Mouse (Mus musculus): ENCODE measurements around the gene Socs3.

GRCm38 (mm10) chr11:117949392-117950091 lies 20.3 kb downstream of the Socs3 start:
- TF ChIP-seq CTCF (IDR thresholded peaks at IDR 0.05; ENCODE audit: insufficient read depth, low read depth, low read length), result peak; percentile 26; the same call in 1 of the 2 replicates
- TF ChIP-seq POLR2A (IDR thresholded peaks at IDR 0.05; ENCODE audit: insufficient read depth, low read depth, low read length), result no peak
